Mouse (Mus musculus) left cerebral cortex, postnatal 25 days (tissue): ENCODE data around the gene Apod. TPM values are rescaled to one million over a fixed set of nuclear protein-coding genes. Genes with fewer than 3 reads are reported as not detected.

Source experiments
- microRNA-seq, 2 experiments: library from miRNA; unstranded; fragments of <30 nt; microRNA quantifications; one replicate each; pipeline ENCODE4 v1.2.0; 2022
- total RNA-seq, 2 experiments: library from RNA; stranded (reverse); gene quantifications; 2 replicates each; pipeline ENCODE4 v1.2.3; 2021

Gene Apod
- total RNA-seq, 2 experiments from 2014 or later = 136 to 141 TPM

Small RNAs within 50 kb of the gene (microRNA-seq; reads per million reads assigned to microRNA genes)
- gene Gm27415 = 0 reads per million in 2 experiments

Other genes with a start within 250 kb of the Apod start
- 10 to 100 TPM; 19.0 to 20.9 TPM for gene Xxylt1, start 233.4 kb downstream of the Apod start, total RNA-seq
- gene Acap2, start 113.6 kb downstream of the Apod start, total RNA-seq = 100 to 1,000 TPM; 110 to 121 TPM
- gene Ppp1r2, start 39.5 kb downstream of the Apod start, total RNA-seq = 100 to 1,000 TPM in 1 of 2 experiments, 10 to 100 TPM in 1; 95.9 to 112 TPM
- gene Bdh1, start 107.5 kb upstream of the Apod start, total RNA-seq = 100 to 1,000 TPM; 115 to 123 TPM